Mouse (Mus musculus): ENCODE measurements around the gene Fam160a2.
"Not testable (repeated sequence)": the region's sequence is repeated elsewhere in the genome, so short reads cannot be mapped to it uniquely, and the experiment has no call there.

GRCm38 (mm10) chr7:105356064-105356463 lies 43.8 kb downstream of the Fam160a2 start:
- TF ChIP-seq EP300 (IDR thresholded peaks at IDR 0.05; ENCODE audit: low read depth in 1 of 2, low read length in 2 of 2); ZMIZ1 (IDR thresholded peaks at IDR 0.05; ENCODE audit: low read depth, low read length); ZNF384 (IDR thresholded peaks at IDR 0.05; ENCODE audit: low read depth, low read length); MAFK (IDR thresholded peaks at IDR 0.05; ENCODE audit: borderline replicate concordance, low read depth, low read length): not testable (repeated sequence)

Measured in MEL (cell line).